Mouse (Mus musculus) embryonic facial prominence, embryonic 15.5 days (tissue): ENCODE measurements around the gene Hoxc9. TPM values are rescaled to one million over a fixed set of nuclear protein-coding genes. Genes with fewer than 3 reads are reported as not detected.

Experiments
- ATAC-seq: fragments of 200-750 bp; cut with Nextera tagmentation; 2 replicates; pipeline ENCODE4 v1.8.0; 2017; ENCODE audit warnings: low read depth, moderate TSS enrichment; ENCODE audit not compliant: insufficient number of reproducible peaks, low FRiP score, low TSS enrichment
- H3K27ac ChIP-seq: fragments of 300-500 bp; sonication (generic); replicated peaks from 2 replicates; pipeline ENCODE4 v1.5.1; 2015; ENCODE audit warnings: mild to moderate bottlenecking, inconsistent platforms
- H3K27me3 ChIP-seq: fragments of 300-500 bp; sonication (generic); 2 replicates; pipeline ENCODE4 v1.6.1; 2015; ENCODE audit warnings: inconsistent platforms
- H3K36me3 ChIP-seq: fragments of 300-500 bp; sonication (generic); 2 replicates; pipeline ENCODE4 v1.6.1; 2015; ENCODE audit warnings: mild to moderate bottlenecking, inconsistent platforms
- H3K4me1 ChIP-seq: fragments of 300-500 bp; sonication (generic); 2 replicates; pipeline ENCODE4 v1.6.1; 2015; ENCODE audit warnings: inconsistent platforms
- H3K4me2 ChIP-seq: fragments of 300-500 bp; sonication (generic); replicated peaks from 2 replicates; pipeline ENCODE4 v1.6.1; 2015; ENCODE audit warnings: mild to moderate bottlenecking, inconsistent platforms
- H3K4me3 ChIP-seq: fragments of 300-500 bp; sonication (generic); replicated peaks from 2 replicates; pipeline ENCODE4 v1.5.1; 2015; ENCODE audit warnings: mild to moderate bottlenecking, inconsistent platforms
- H3K9ac ChIP-seq: fragments of 300-500 bp; sonication (generic); 2 replicates; pipeline ENCODE4 v1.6.1; 2015; ENCODE audit warnings: inconsistent platforms
- H3K9me3 ChIP-seq: fragments of 300-500 bp; sonication (generic); replicated peaks from 2 replicates; pipeline ENCODE4 v1.6.1; 2016; ENCODE audit warnings: inconsistent platforms
- WGBS: fragments of 180-500 bp; shearing (Covaris S2); methylation state at CpG from one replicate; pipeline ENCODE4 v1.1.7; 2015; 5-methylcytosine and 5-hydroxymethylcytosine counted together
- polyA plus RNA-seq: library from polyadenylated mRNA; unstranded; fragments of >200 nt; fragmentation: Nextera tagmentation; extraction: Ambion mirVana; gene quantifications from 2 replicates; pipeline ENCODE4 v1.2.1, GENCODE M21; 2015

Hoxc9 gene
- polyA plus RNA-seq, 1 experiment from 2014 or later = not detected

- H3K9ac ChIP-seq = no peak overlapping the region
- H3K27me3 ChIP-seq = peaks cover 99% of the 10 kb centered on the region
- no peak overlapping the region for H3K4me3 ChIP-seq
- no peaks in the 10 kb centered on the region for H3K36me3 ChIP-seq
- no peak overlapping the region for H3K4me2 ChIP-seq
- 37% methylated on average over 1 of the region's 1 CpGs for WGBS
- ATAC-seq = no peak
- H3K9me3 ChIP-seq = no peaks in the 10 kb centered on the region
- H3K27ac ChIP-seq = no peak overlapping the region
- H3K4me1 ChIP-seq = peaks cover 8% of the 10 kb centered on the region; the same call in 1 of the 2 replicates
These were observed 6.9 kb upstream of the Hoxc9 start for GRCm38 (mm10) chr15:102969296-102969695.

- Histone ChIP-seq H3K27me3 (peaks cover 99% of the 10 kb centered on the region), H3K27ac (no peak overlapping the region), H3K4me1 (peaks cover 8% of the 10 kb centered on the region; the same call in 1 of the 2 replicates), H3K36me3 (no peaks in the 10 kb centered on the region), H3K9ac (no peak overlapping the region), H3K4me2 (no peak overlapping the region), H3K9me3 (no peaks in the 10 kb centered on the region), H3K4me3 (no peak overlapping the region)
- no peak for ATAC-seq
- 1% methylated on average over 12 of the region's 12 CpGs for WGBS
These were observed 5.5 kb upstream of the Hoxc9 start for GRCm38 (mm10) chr15:102970740-102971139.

GRCm38 (mm10) chr15:102972254-102972653 lies 4.0 kb upstream of the Hoxc9 start:
- Histone ChIP-seq H3K27ac (no peak overlapping the region), H3K4me1 (peaks cover 7% of the 10 kb centered on the region; the same call in 1 of the 2 replicates), H3K9me3 (no peaks in the 10 kb centered on the region), H3K4me2 (no peak overlapping the region), H3K4me3 (no peak overlapping the region), H3K36me3 (no peaks in the 10 kb centered on the region), H3K27me3 (peaks cover 99% of the 10 kb centered on the region), H3K9ac (no peak overlapping the region)
- 2% methylated on average over 21 of the region's 21 CpGs for WGBS
- ATAC-seq = no peak

GRCm38 (mm10) chr15:102972753-102973152 lies 3.5 kb upstream of the Hoxc9 start:
- peaks cover 99% of the 10 kb centered on the region for H3K27me3 ChIP-seq
- no peak overlapping the region for H3K9ac ChIP-seq
- H3K4me3 ChIP-seq = no peak overlapping the region
- ATAC-seq = no peak
- no peaks in the 10 kb centered on the region for H3K36me3 ChIP-seq
- H3K4me1 ChIP-seq = peaks cover 10% of the 10 kb centered on the region; the same call in 1 of the 2 replicates
- H3K27ac ChIP-seq = no peak overlapping the region
- H3K9me3 ChIP-seq = no peaks in the 10 kb centered on the region
- H3K4me2 ChIP-seq = no peak overlapping the region
- 6% methylated on average over 6 of the region's 6 CpGs for WGBS

- Histone ChIP-seq H3K36me3 (no peaks in the 10 kb centered on the region), H3K9me3 (no peaks in the 10 kb centered on the region), H3K27ac (no peak overlapping the region), H3K4me1 (peaks cover 10% of the 10 kb centered on the region; the same call in 1 of the 2 replicates), H3K27me3 (peaks cover 100% of the 10 kb centered on the region), H3K9ac (no peak overlapping the region), H3K4me3 (no peak overlapping the region), H3K4me2 (no peak overlapping the region)
- WGBS = 6% methylated on average over 7 of the region's 7 CpGs
- ATAC-seq = no peak
These were observed 1.2 kb upstream of the Hoxc9 start for GRCm38 (mm10) chr15:102975034-102975433.

GRCm38 (mm10) chr15:102975688-102976111 lies 539 bp upstream of the Hoxc9 start:
- Histone ChIP-seq H3K9me3 (no peaks in the 10 kb centered on the region), H3K4me3 (no peak overlapping the region), H3K27ac (no peak overlapping the region), H3K4me1 (peaks cover 10% of the 10 kb centered on the region; the same call in 1 of the 2 replicates), H3K9ac (no peak overlapping the region), H3K27me3 (peaks cover 100% of the 10 kb centered on the region), H3K4me2 (no peak overlapping the region), H3K36me3 (no peaks in the 10 kb centered on the region)
- ATAC-seq = no peak; the same call in 1 of the 2 replicates
- WGBS = 2% methylated on average over 21 of the region's 21 CpGs

GRCm38 (mm10) chr15:102976631-102977422 lies 588 bp downstream of the Hoxc9 start:
- Histone ChIP-seq H3K9me3 (no peaks in the 10 kb centered on the region), H3K27me3 (peaks cover 100% of the 10 kb centered on the region), H3K4me3 (peak overlapping the region; percentile 19), H3K4me2 (peak overlapping the region; percentile 12), H3K27ac (no peak overlapping the region), H3K36me3 (no peaks in the 10 kb centered on the region), H3K4me1 (peaks cover 16% of the 10 kb centered on the region), H3K9ac (no peak overlapping the region)
- ATAC-seq = no peak
- WGBS = 1% methylated on average over 37 of the region's 37 CpGs

GRCm38 (mm10) chr15:102977423-102977974 lies 1.3 kb downstream of the Hoxc9 start:
- no peak overlapping the region for H3K9ac ChIP-seq
- peaks cover 20% of the 10 kb centered on the region for H3K4me1 ChIP-seq
- H3K4me3 ChIP-seq = peak overlapping the region; percentile 19
- H3K27ac ChIP-seq = no peak overlapping the region
- H3K27me3 ChIP-seq = peaks cover 100% of the 10 kb centered on the region
- no peak for ATAC-seq
- peak overlapping the region; percentile 12 for H3K4me2 ChIP-seq
- H3K36me3 ChIP-seq = no peaks in the 10 kb centered on the region
- WGBS = 4% methylated on average over 16 of the region's 16 CpGs
- H3K9me3 ChIP-seq = no peaks in the 10 kb centered on the region

GRCm38 (mm10) chr15:102978615-102979515 lies 2.6 kb downstream of the Hoxc9 start:
- H3K9me3 ChIP-seq = no peaks in the 10 kb centered on the region
- peaks cover 99% of the 10 kb centered on the region for H3K27me3 ChIP-seq
- H3K9ac ChIP-seq = no peak overlapping the region
- no peak overlapping the region for H3K4me3 ChIP-seq
- 3% methylated on average over 13 of the region's 13 CpGs for WGBS
- no peaks in the 10 kb centered on the region for H3K36me3 ChIP-seq
- no peak overlapping the region for H3K4me2 ChIP-seq
- peaks cover 20% of the 10 kb centered on the region for H3K4me1 ChIP-seq
- no peak overlapping the region for H3K27ac ChIP-seq
- ATAC-seq = no peak

- H3K4me3 ChIP-seq = no peak overlapping the region
- H3K4me2 ChIP-seq = no peak overlapping the region
- H3K27me3 ChIP-seq = peaks cover 97% of the 10 kb centered on the region
- no peak overlapping the region for H3K9ac ChIP-seq
- H3K9me3 ChIP-seq = no peaks in the 10 kb centered on the region
- no peak for ATAC-seq
- no peak overlapping the region for H3K27ac ChIP-seq
- peaks cover 20% of the 10 kb centered on the region for H3K4me1 ChIP-seq
- no peaks in the 10 kb centered on the region for H3K36me3 ChIP-seq
- 0% methylated on average over 1 of the region's 1 CpGs for WGBS
These were observed 3.7 kb downstream of the Hoxc9 start for GRCm38 (mm10) chr15:102979936-102980335.

GRCm38 (mm10) chr15:102980352-102980751 lies 4.1 kb downstream of the Hoxc9 start:
- Histone ChIP-seq H3K36me3 (no peaks in the 10 kb centered on the region), H3K4me3 (no peak overlapping the region), H3K27ac (no peak overlapping the region), H3K4me1 (peaks cover 20% of the 10 kb centered on the region), H3K4me2 (no peak overlapping the region), H3K27me3 (peaks cover 97% of the 10 kb centered on the region), H3K9ac (no peak overlapping the region), H3K9me3 (no peaks in the 10 kb centered on the region)
- ATAC-seq = no peak
- 2% methylated on average over 11 of the region's 11 CpGs for WGBS
